Mouse (Mus musculus) ovary, adult 18-20 months (tissue): ENCODE results near the gene Atp11a.

Experiments used
- DNase-seq: peaks from one replicate; pipeline ENCODE4 v3.0.0; 2022; ENCODE audit warnings: low spot score, mixed read lengths

The Atp11a gene

GRCm38 (mm10) chr8:12906597-12906996 is 149.8 kb downstream of the Atp11a start:
- no peak for DNase-seq

GRCm38 (mm10) chr8:12907730-12908129 is 150.9 kb downstream of the Atp11a start:
- DNase-seq: no peak

GRCm38 (mm10) chr8:12912011-12912410 is 155.2 kb downstream of the Atp11a start:
- DNase-seq: no peak

GRCm38 (mm10) chr8:12915187-12916006 is 158.6 kb downstream of the Atp11a start:
- DNase-seq: no peak

- no peak for DNase-seq
Observed at GRCm38 (mm10) chr8:12916156-12916900, 159.5 kb downstream of the Atp11a start.

- DNase-seq: no peak
Observed at GRCm38 (mm10) chr8:12917029-12917428, 160.2 kb downstream of the Atp11a start.

GRCm38 (mm10) chr8:12917831-12918230 is 161.0 kb downstream of the Atp11a start:
- no peak for DNase-seq
